Mouse (Mus musculus) layer of hippocampus, postnatal 10 days (tissue): Measurements from ENCODE around the gene Otx2. TPM values are rescaled to one million over a fixed set of nuclear protein-coding genes. Genes with fewer than 3 reads are reported as not detected.
"Not testable (repeated sequence)": the region's sequence is repeated elsewhere in the genome, so short reads cannot be mapped to it uniquely, and the experiment has no call there.

ENCODE experiments used
- DNase-seq, 2 experiments: peaks; one replicate each; pipeline ENCODE4 v3.0.0; 2021; ENCODE audit warnings: low spot score in 2 of 2
- total RNA-seq, 2 experiments: library from RNA; stranded (reverse); gene quantifications; 2 replicates each; pipeline ENCODE4 v1.2.3; 2021

Gene Otx2
- total RNA-seq, 2 experiments from 2014 or later: 0.74 to 3.1 TPM

- no peak for DNase-seq
Observed at GRCm38 (mm10) chr14:48655073-48655791, 18.4 kb downstream of the Otx2 start.

GRCm38 (mm10) chr14:48654551-48655072 lies 19.0 kb downstream of the Otx2 start:
- DNase-seq: no peak

GRCm38 (mm10) chr14:48653676-48654510 lies 19.7 kb downstream of the Otx2 start:
- DNase-seq: no peak

- DNase-seq: no peak
Observed at GRCm38 (mm10) chr14:48653081-48653480, 20.5 kb downstream of the Otx2 start.

- DNase-seq: no peak
Observed at GRCm38 (mm10) chr14:48652256-48652655, 21.4 kb downstream of the Otx2 start.

GRCm38 (mm10) chr14:48651471-48652211 lies 22.0 kb downstream of the Otx2 start:
- DNase-seq: no peak

GRCm38 (mm10) chr14:48641462-48642395 lies 31.9 kb downstream of the Otx2 start:
- no peak for DNase-seq

GRCm38 (mm10) chr14:48633141-48633540 lies 40.5 kb downstream of the Otx2 start:
- no peak for DNase-seq

GRCm38 (mm10) chr14:48632335-48632734 lies 41.3 kb downstream of the Otx2 start:
- no peak for DNase-seq

GRCm38 (mm10) chr14:48631486-48631885 lies 42.1 kb downstream of the Otx2 start:
- no peak for DNase-seq

GRCm38 (mm10) chr14:48629404-48629803 lies 44.2 kb downstream of the Otx2 start:
- DNase-seq: no peak

GRCm38 (mm10) chr14:48626271-48626670 lies 47.3 kb downstream of the Otx2 start:
- DNase-seq: no peak

- no peak for DNase-seq
Observed at GRCm38 (mm10) chr14:48625331-48625694, 48.3 kb downstream of the Otx2 start.

- DNase-seq: peak; percentile 12 to 26
Observed at GRCm38 (mm10) chr14:48624596-48625330, 48.9 kb downstream of the Otx2 start.

GRCm38 (mm10) chr14:48622726-48623125 lies 50.9 kb downstream of the Otx2 start:
- not testable (repeated sequence) for DNase-seq

- DNase-seq: no peak
Observed at GRCm38 (mm10) chr14:48616361-48616760, 57.3 kb downstream of the Otx2 start.

GRCm38 (mm10) chr14:48608641-48609310 lies 64.8 kb downstream of the Otx2 start:
- peak; percentile 22 to 34 for DNase-seq
